Mouse (Mus musculus) brain, embryonic 14.5 days (tissue): ENCODE data around the gene Cd68.

Experiments used
- CTCF ChIP-seq: fragments of 200-500 bp; IDR thresholded peaks from 2 replicates; pipeline ENCODE4 v1.5.1; 2012; ENCODE audit warnings: inconsistent platforms, mild to moderate bottlenecking, moderate library complexity, borderline replicate concordance; ENCODE audit not compliant: insufficient read depth, insufficient read length; ENCODE audit errors: extremely low read depth
- POLR2A ChIP-seq: fragments of 200-500 bp; IDR thresholded peaks from 2 replicates; pipeline ENCODE4 v1.6.1; 2012; ENCODE audit warnings: mild to moderate bottlenecking, inconsistent platforms, borderline replicate concordance; ENCODE audit not compliant: poor library complexity, insufficient read depth, insufficient read length, severe bottlenecking; ENCODE audit errors: extremely low read depth

- no peak for TF ChIP-seq CTCF
- no peak for TF ChIP-seq POLR2A
These were observed 49.2 kb downstream of the Cd68 start for GRCm38 (mm10) chr11:69616781-69617180.
